Mouse (Mus musculus): ENCODE data around the gene Htr3a.

The Htr3a gene

GRCm38 (mm10) chr9:48910885-48911537, at the start of gene Htr3a:
TSS of gene Htr3a (minus strand) at chr9:48911099.
- no peak for DNase-seq (ENCODE audit: low spot score in 2 of 2)

GRCm38 (mm10) chr9:48947565-48947964, 36.7 kb upstream of the Htr3a start:
- no peak for DNase-seq (ENCODE audit: low spot score in 2 of 2)

GRCm38 (mm10) chr9:48942349-48942748, 31.4 kb upstream of the Htr3a start:
- no peak for DNase-seq (ENCODE audit: low spot score in 2 of 2)

- DNase-seq (ENCODE audit: low spot score in 2 of 2), result no peak
Measured at GRCm38 (mm10) chr9:48929436-48929835, 18.5 kb upstream of the Htr3a start.

- DNase-seq (ENCODE audit: low spot score in 2 of 2), result no peak
Measured at GRCm38 (mm10) chr9:48928781-48929180, 17.9 kb upstream of the Htr3a start.

GRCm38 (mm10) chr9:48916011-48916788, 5.3 kb upstream of the Htr3a start:
- DNase-seq (ENCODE audit: low spot score in 2 of 2), result no peak

GRCm38 (mm10) chr9:48904421-48904820, 6.5 kb downstream of the Htr3a start:
- DNase-seq (ENCODE audit: low spot score in 2 of 2), result no peak

GRCm38 (mm10) chr9:48903766-48904165, 7.1 kb downstream of the Htr3a start:
- DNase-seq (ENCODE audit: low spot score in 2 of 2), result no peak

GRCm38 (mm10) chr9:48898551-48898950, 12.3 kb downstream of the Htr3a start:
- no peak for DNase-seq (ENCODE audit: low spot score in 2 of 2)

GRCm38 (mm10) chr9:48895819-48896536, 14.9 kb downstream of the Htr3a start:
- no peak for DNase-seq (ENCODE audit: low spot score in 2 of 2)

- no peak for DNase-seq (ENCODE audit: low spot score in 2 of 2)
Measured at GRCm38 (mm10) chr9:48894755-48895154, 16.1 kb downstream of the Htr3a start.

GRCm38 (mm10) chr9:48893986-48894385, 16.9 kb downstream of the Htr3a start:
- peak; percentile 52 to 71 for DNase-seq (ENCODE audit: low spot score in 2 of 2)

- no peak for DNase-seq (ENCODE audit: low spot score in 2 of 2)
Measured at GRCm38 (mm10) chr9:48889093-48889492, 21.8 kb downstream of the Htr3a start.

- no peak for DNase-seq (ENCODE audit: low spot score in 2 of 2)
Measured at GRCm38 (mm10) chr9:48872896-48873295, 38.0 kb downstream of the Htr3a start.

- DNase-seq (ENCODE audit: low spot score in 2 of 2), result no peak
Measured at GRCm38 (mm10) chr9:48866523-48867121, 44.3 kb downstream of the Htr3a start.

GRCm38 (mm10) chr9:48865235-48865634, 45.7 kb downstream of the Htr3a start:
- DNase-seq (ENCODE audit: low spot score in 2 of 2), result peak in 1 of 2 experiments; percentile 24

GRCm38 (mm10) chr9:48861481-48861880, 49.4 kb downstream of the Htr3a start:
- DNase-seq (ENCODE audit: low spot score in 2 of 2), result no peak

GRCm38 (mm10) chr9:48860526-48860845, 50.4 kb downstream of the Htr3a start:
- DNase-seq (ENCODE audit: low spot score in 2 of 2), result peak; percentile 49 to 74

GRCm38 (mm10) chr9:48859828-48860525, 50.9 kb downstream of the Htr3a start:
- DNase-seq (ENCODE audit: low spot score in 2 of 2), result no peak

GRCm38 (mm10) chr9:48857944-48858343, 53.0 kb downstream of the Htr3a start:
- peak in 1 of 2 experiments; percentile 40 for DNase-seq (ENCODE audit: low spot score in 2 of 2)

GRCm38 (mm10) chr9:48856240-48856639, 54.7 kb downstream of the Htr3a start:
- no peak for DNase-seq (ENCODE audit: low spot score in 2 of 2)

- no peak for DNase-seq (ENCODE audit: low spot score in 2 of 2)
Measured at GRCm38 (mm10) chr9:48849531-48849930, 61.4 kb downstream of the Htr3a start.
